Mouse (Mus musculus) limb, embryonic 12.5 days (tissue): ENCODE results near the gene Cpeb3. TPM values are rescaled to one million over a fixed set of nuclear protein-coding genes. Genes with fewer than 3 reads are reported as not detected.
A peak's percentile ranks its signal among the peaks of the same experiment; 100 is the strongest.

Source experiments
- ATAC-seq: fragments of 200-750 bp; cut with Nextera tagmentation; 2 replicates; pipeline ENCODE4 v1.8.0; 2017; ENCODE audit warnings: low read depth, moderate TSS enrichment; ENCODE audit not compliant: insufficient number of reproducible peaks, insufficient read depth, low FRiP score, low TSS enrichment
- H3K27ac ChIP-seq: fragments of 300-500 bp; sonication (generic); 2 replicates; pipeline ENCODE4 v1.5.1; 2016; ENCODE audit warnings: mild to moderate bottlenecking, moderate library complexity
- H3K27me3 ChIP-seq: fragments of 300-500 bp; sonication (generic); 2 replicates; pipeline ENCODE4 v1.6.1; 2016; ENCODE audit warnings: mild to moderate bottlenecking, moderate library complexity
- H3K36me3 ChIP-seq: fragments of 300-500 bp; sonication (generic); 2 replicates; pipeline ENCODE4 v1.6.1; 2016; ENCODE audit warnings: mild to moderate bottlenecking, moderate library complexity
- H3K4me1 ChIP-seq: fragments of 300-500 bp; sonication (generic); replicated peaks from 2 replicates; pipeline ENCODE4 v1.6.1; 2016
- H3K4me2 ChIP-seq: fragments of 300-500 bp; sonication (generic); 2 replicates; pipeline ENCODE4 v1.6.1; 2016; ENCODE audit warnings: mild to moderate bottlenecking, moderate library complexity
- H3K4me3 ChIP-seq: fragments of 300-500 bp; sonication (generic); replicated peaks from 2 replicates; pipeline ENCODE4 v1.5.1; 2016; ENCODE audit warnings: mild to moderate bottlenecking
- H3K9ac ChIP-seq: fragments of 300-500 bp; sonication (generic); replicated peaks from 2 replicates; pipeline ENCODE4 v1.6.1; 2016; ENCODE audit warnings: mild to moderate bottlenecking, moderate library complexity
- H3K9me3 ChIP-seq: fragments of 300-500 bp; sonication (generic); 2 replicates; pipeline ENCODE4 v1.6.1; 2016; ENCODE audit warnings: mild to moderate bottlenecking, moderate library complexity
- WGBS: fragments of 180-500 bp; shearing (Covaris S2); methylation state at CpG from one replicate; pipeline ENCODE4 v1.1.7; 2016; 5-methylcytosine and 5-hydroxymethylcytosine counted together
- polyA plus RNA-seq: library from polyadenylated mRNA; unstranded; fragments of >200 nt; fragmentation: Nextera tagmentation; extraction: Ambion mirVana; gene quantifications from 2 replicates; pipeline ENCODE4 v1.2.1, GENCODE M21; 2016

Cpeb3 gene
- polyA plus RNA-seq, 1 experiment from 2014 or later: 1.9 TPM

- peak overlapping the region; percentile 65 for H3K4me3 ChIP-seq
- H3K27me3 ChIP-seq: peaks cover 43% of the 10 kb centered on the region
- no peaks in the 10 kb centered on the region for H3K9me3 ChIP-seq
- no peak overlapping the region for H3K27ac ChIP-seq
- 4% methylated on average over 12 of the region's 12 CpGs for WGBS
- ATAC-seq: no peak
- H3K36me3 ChIP-seq: no peaks in the 10 kb centered on the region
- peak overlapping the region; percentile 99 for H3K4me2 ChIP-seq
- peak overlapping the region; percentile 67; the same call in 1 of the 2 replicates for H3K9ac ChIP-seq
- H3K4me1 ChIP-seq: peaks cover 12% of the 10 kb centered on the region
These were observed 33.0 kb downstream of the Cpeb3 start for GRCm38 (mm10) chr19:37175436-37175805.

GRCm38 (mm10) chr19:37174716-37175435, 33.5 kb downstream of the Cpeb3 start:
- Histone ChIP-seq H3K27me3 (peaks cover 43% of the 10 kb centered on the region), H3K36me3 (no peaks in the 10 kb centered on the region), H3K4me3 (peak overlapping the region; percentile 65), H3K4me1 (peaks cover 12% of the 10 kb centered on the region), H3K9ac (peak overlapping the region; percentile 67), H3K27ac (no peak overlapping the region), H3K4me2 (peak overlapping the region; percentile 99), H3K9me3 (no peaks in the 10 kb centered on the region)
- WGBS: under 1% methylated on average over 36 of the region's 36 CpGs
- peak; percentile 57; the same call in 1 of the 2 replicates for ATAC-seq

- Histone ChIP-seq H3K27ac (no peak overlapping the region), H3K4me1 (peaks cover 12% of the 10 kb centered on the region), H3K27me3 (peaks cover 43% of the 10 kb centered on the region), H3K9ac (peak overlapping the region; percentile 67), H3K4me3 (peak overlapping the region; percentile 65), H3K9me3 (no peaks in the 10 kb centered on the region), H3K36me3 (no peaks in the 10 kb centered on the region), H3K4me2 (peak overlapping the region; percentile 99)
- peak; percentile 57; the same call in 1 of the 2 replicates for ATAC-seq
- WGBS: under 1% methylated on average over 70 of the region's 70 CpGs
These were observed 34.2 kb downstream of the Cpeb3 start for GRCm38 (mm10) chr19:37174116-37174715.

GRCm38 (mm10) chr19:37173331-37174115, 34.9 kb downstream of the Cpeb3 start:
- no peak for ATAC-seq
- Histone ChIP-seq H3K36me3 (no peaks in the 10 kb centered on the region), H3K9ac (peak overlapping the region; percentile 67), H3K4me2 (peak overlapping the region; percentile 99), H3K27me3 (peaks cover 43% of the 10 kb centered on the region), H3K4me1 (peaks cover 12% of the 10 kb centered on the region), H3K4me3 (peak overlapping the region; percentile 65), H3K9me3 (no peaks in the 10 kb centered on the region), H3K27ac (no peak overlapping the region)
- WGBS: 27% methylated on average over 20 of the region's 20 CpGs

GRCm38 (mm10) chr19:37172566-37173130, 35.8 kb downstream of the Cpeb3 start:
- Histone ChIP-seq H3K4me1 (peaks cover 12% of the 10 kb centered on the region), H3K27me3 (peaks cover 43% of the 10 kb centered on the region), H3K4me2 (no peak overlapping the region), H3K4me3 (no peak overlapping the region), H3K9me3 (no peaks in the 10 kb centered on the region), H3K9ac (no peak overlapping the region), H3K36me3 (no peaks in the 10 kb centered on the region), H3K27ac (no peak overlapping the region)
- WGBS: 78% methylated on average over 11 of the region's 11 CpGs
- ATAC-seq: no peak

GRCm38 (mm10) chr19:37172096-37172495, 36.3 kb downstream of the Cpeb3 start:
- Histone ChIP-seq H3K9me3 (no peaks in the 10 kb centered on the region), H3K4me2 (no peak overlapping the region), H3K27me3 (peaks cover 42% of the 10 kb centered on the region), H3K9ac (no peak overlapping the region), H3K4me1 (peaks cover 12% of the 10 kb centered on the region), H3K4me3 (no peak overlapping the region), H3K36me3 (no peaks in the 10 kb centered on the region), H3K27ac (no peak overlapping the region)
- 47% methylated on average over 1 of the region's 1 CpGs for WGBS
- ATAC-seq: no peak

GRCm38 (mm10) chr19:37156770-37157336, 51.5 kb downstream of the Cpeb3 start:
- H3K4me3 ChIP-seq: no peak overlapping the region
- no peak overlapping the region for H3K4me2 ChIP-seq
- no peak overlapping the region for H3K27ac ChIP-seq
- no peak overlapping the region for H3K9ac ChIP-seq
- H3K36me3 ChIP-seq: no peaks in the 10 kb centered on the region
- no peaks in the 10 kb centered on the region for H3K4me1 ChIP-seq
- no peaks in the 10 kb centered on the region for H3K9me3 ChIP-seq
- 90% methylated on average over 5 of the region's 5 CpGs for WGBS
- H3K27me3 ChIP-seq: no peaks in the 10 kb centered on the region
- ATAC-seq: no peak

- H3K4me3 ChIP-seq: no peak overlapping the region
- H3K27ac ChIP-seq: no peak overlapping the region
- ATAC-seq: no peak
- H3K9me3 ChIP-seq: no peaks in the 10 kb centered on the region
- H3K36me3 ChIP-seq: no peaks in the 10 kb centered on the region
- H3K4me1 ChIP-seq: no peaks in the 10 kb centered on the region
- WGBS: 88% methylated on average over 4 of the region's 4 CpGs
- H3K4me2 ChIP-seq: no peak overlapping the region
- no peak overlapping the region for H3K9ac ChIP-seq
- H3K27me3 ChIP-seq: no peaks in the 10 kb centered on the region
These were observed 52.4 kb downstream of the Cpeb3 start for GRCm38 (mm10) chr19:37156040-37156439.

GRCm38 (mm10) chr19:37147145-37147544, 61.3 kb downstream of the Cpeb3 start:
- H3K27ac ChIP-seq: no peak overlapping the region
- H3K36me3 ChIP-seq: no peaks in the 10 kb centered on the region
- no peak overlapping the region for H3K4me2 ChIP-seq
- H3K4me3 ChIP-seq: no peak overlapping the region
- no peak overlapping the region for H3K9ac ChIP-seq
- no peaks in the 10 kb centered on the region for H3K27me3 ChIP-seq
- H3K9me3 ChIP-seq: no peaks in the 10 kb centered on the region
- no peak for ATAC-seq
- no peaks in the 10 kb centered on the region for H3K4me1 ChIP-seq
- 68% methylated on average over 4 of the region's 4 CpGs for WGBS

GRCm38 (mm10) chr19:37145846-37146245, 62.6 kb downstream of the Cpeb3 start:
- H3K9ac ChIP-seq: no peak overlapping the region
- ATAC-seq: no peak
- no peaks in the 10 kb centered on the region for H3K27me3 ChIP-seq
- H3K4me2 ChIP-seq: no peak overlapping the region
- H3K4me1 ChIP-seq: no peaks in the 10 kb centered on the region
- no peaks in the 10 kb centered on the region for H3K9me3 ChIP-seq
- no peaks in the 10 kb centered on the region for H3K36me3 ChIP-seq
- H3K4me3 ChIP-seq: no peak overlapping the region
- no peak overlapping the region for H3K27ac ChIP-seq
- 86% methylated on average over 1 of the region's 1 CpGs for WGBS

GRCm38 (mm10) chr19:37145401-37145800, 63.0 kb downstream of the Cpeb3 start:
- Histone ChIP-seq H3K4me1 (no peaks in the 10 kb centered on the region), H3K4me3 (no peak overlapping the region), H3K9me3 (no peaks in the 10 kb centered on the region), H3K27ac (no peak overlapping the region), H3K4me2 (no peak overlapping the region), H3K9ac (no peak overlapping the region), H3K27me3 (no peaks in the 10 kb centered on the region), H3K36me3 (no peaks in the 10 kb centered on the region)
- ATAC-seq: no peak
- WGBS: 88% methylated on average over 5 of the region's 5 CpGs
